Mouse (Mus musculus) forebrain, embryonic 14.5 days (tissue): ENCODE measurements at regions not wholly inside any gene's neighbourhood (a gene's known extent, or its start where the extent isn't known, plus 50 kb on each side); places are given as distances from the start of the nearest gene placed in this dataset.

Experiments used
- ATAC-seq: fragments of 200-750 bp; cut with Nextera tagmentation; 2 replicates; pipeline ENCODE4 v1.8.0; 2017; ENCODE audit warnings: mild to moderate bottlenecking, moderate library complexity
- DNase-seq: peaks from one replicate; pipeline ENCODE4 v3.0.0-alpha.2; 2015; ENCODE audit warnings: low spot score
- H3K27ac ChIP-seq: fragments of 300-500 bp; sonication (generic); 2 replicates; pipeline ENCODE4 v1.5.1; 2014; ENCODE audit warnings: low read depth, mild to moderate bottlenecking, control low read depth, low read length, moderate library complexity
- H3K27me3 ChIP-seq: fragments of 300-500 bp; sonication (generic); replicated peaks from 2 replicates; pipeline ENCODE4 v1.6.1; 2014; ENCODE audit warnings: low read length, control low read depth, mixed read lengths; ENCODE audit not compliant: control insufficient read depth, insufficient read depth
- H3K36me3 ChIP-seq: fragments of 300-500 bp; sonication (generic); 2 replicates; pipeline ENCODE4 v1.6.1; 2014; ENCODE audit warnings: low read length, control low read depth; ENCODE audit not compliant: control insufficient read depth, insufficient read depth
- H3K4me1 ChIP-seq: fragments of 300-500 bp; sonication (generic); 2 replicates; pipeline ENCODE4 v1.6.1; 2014; ENCODE audit warnings: antibody characterized with exemption, low read length, control low read depth; ENCODE audit not compliant: control insufficient read depth, insufficient read depth
- H3K4me2 ChIP-seq: fragments of 300-500 bp; sonication (generic); 2 replicates; pipeline ENCODE4 v1.6.1; 2014; ENCODE audit warnings: mild to moderate bottlenecking, control low read depth, low read length
- H3K4me3 ChIP-seq: fragments of 300-500 bp; sonication (generic); 2 replicates; pipeline ENCODE4 v1.5.1; 2014; ENCODE audit warnings: low read depth, low read length, control low read depth
- H3K9ac ChIP-seq: fragments of 300-500 bp; sonication (generic); 2 replicates; pipeline ENCODE4 v1.6.1; 2014; ENCODE audit warnings: mild to moderate bottlenecking, low read length, control low read depth, moderate library complexity
- H3K9me3 ChIP-seq: fragments of 300-500 bp; sonication (generic); replicated peaks from 2 replicates; pipeline ENCODE4 v1.6.1; 2016; ENCODE audit warnings: low read length, control low read depth, mixed read lengths; ENCODE audit not compliant: control insufficient read depth
- WGBS: fragments of 180-500 bp; shearing (Covaris S2); extraction: QIAGEN DNeasy Blood & Tissue Kit; methylation state at CpG from one replicate; pipeline ENCODE4 v1.1.7; 2014; 5-methylcytosine and 5-hydroxymethylcytosine counted together

DNA sequence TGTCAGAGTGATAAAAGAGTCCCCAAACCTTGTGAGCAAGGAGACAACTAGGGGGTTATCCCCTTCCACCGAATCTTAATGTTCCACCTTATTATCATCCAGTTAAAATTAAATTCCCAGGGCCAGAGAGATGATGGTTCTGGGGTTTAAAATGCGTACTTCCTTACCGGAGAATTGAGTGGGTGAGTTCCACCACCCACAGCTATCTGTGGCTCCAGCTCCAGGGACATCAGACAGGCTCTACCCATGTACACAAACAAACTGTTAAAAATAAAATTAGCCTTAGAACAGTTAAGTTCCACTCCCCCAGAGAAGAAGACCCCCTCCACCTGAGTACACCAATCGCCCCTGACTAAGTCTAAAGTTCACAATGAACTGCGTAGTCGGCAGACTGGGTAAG is 52.0 kb upstream of the Mgat5 start:
- Histone ChIP-seq H3K27me3 (no peaks in the 10 kb centered on the region), H3K9ac (no peak overlapping the region), H3K36me3 (no peaks in the 10 kb centered on the region), H3K4me2 (no peak overlapping the region), H3K4me3 (no peak overlapping the region), H3K9me3 (no peaks in the 10 kb centered on the region), H3K27ac (no peak overlapping the region), H3K4me1 (peaks cover 3% of the 10 kb centered on the region; the same call in 1 of the 2 replicates)
- WGBS = 54% methylated on average over 6 of the region's 6 CpGs
- no peak for DNase-seq
- ATAC-seq = no peak

DNA sequence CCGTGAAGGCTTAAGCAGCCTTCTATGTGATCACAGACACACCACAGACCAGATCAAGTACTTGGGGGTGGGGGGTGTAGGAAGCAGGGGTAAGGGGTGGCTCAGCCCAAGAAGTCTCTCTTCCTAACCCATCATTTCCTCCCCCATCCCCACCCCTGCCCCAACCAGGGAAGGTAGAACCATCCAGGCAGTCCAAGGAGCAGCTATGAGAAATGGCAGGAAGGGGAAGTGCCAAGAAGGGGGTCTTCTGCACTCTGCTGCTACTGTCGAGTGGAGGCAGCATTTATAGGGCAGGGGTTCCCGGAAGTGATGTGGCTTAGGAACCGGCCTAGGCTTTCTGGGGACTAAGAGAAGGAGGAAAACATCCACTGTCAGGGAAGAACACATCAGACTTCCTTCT is 69.3 kb upstream of the Mgat5 start:
- DNase-seq (no peak), ATAC-seq (no peak)
- no peaks in the 10 kb centered on the region for H3K36me3 ChIP-seq
- H3K4me2 ChIP-seq = no peak overlapping the region
- H3K9ac ChIP-seq = no peak overlapping the region
- H3K9me3 ChIP-seq = no peaks in the 10 kb centered on the region
- no peaks in the 10 kb centered on the region for H3K4me1 ChIP-seq
- H3K4me3 ChIP-seq = no peak overlapping the region
- no peaks in the 10 kb centered on the region for H3K27me3 ChIP-seq
- no peak overlapping the region for H3K27ac ChIP-seq
- WGBS = 86% methylated on average over 4 of the region's 4 CpGs

GRCm38 (mm10) chr1:127131871-127132270 is 72.9 kb upstream of the Mgat5 start:
- no peak overlapping the region for H3K9ac ChIP-seq
- DNase-seq (no peak), ATAC-seq (no peak)
- H3K4me3 ChIP-seq = no peak overlapping the region
- no peak overlapping the region for H3K27ac ChIP-seq
- WGBS = 93% methylated on average over 5 of the region's 5 CpGs
- H3K36me3 ChIP-seq = no peaks in the 10 kb centered on the region
- H3K9me3 ChIP-seq = no peaks in the 10 kb centered on the region
- no peak overlapping the region for H3K4me2 ChIP-seq
- H3K27me3 ChIP-seq = no peaks in the 10 kb centered on the region
- H3K4me1 ChIP-seq = no peaks in the 10 kb centered on the region

GRCm38 (mm10) chr1:127124862-127125261 is 80.0 kb upstream of the Mgat5 start:
- 87% methylated on average over 5 of the region's 5 CpGs for WGBS
- Histone ChIP-seq H3K27me3 (no peaks in the 10 kb centered on the region), H3K36me3 (no peaks in the 10 kb centered on the region), H3K4me1 (no peaks in the 10 kb centered on the region), H3K4me2 (no peak overlapping the region), H3K9ac (no peak overlapping the region), H3K27ac (no peak overlapping the region), H3K4me3 (no peak overlapping the region), H3K9me3 (no peaks in the 10 kb centered on the region)
- no peak for ATAC-seq
- no peak for DNase-seq

- 82% methylated on average over 1 of the region's 1 CpGs for WGBS
- no peaks in the 10 kb centered on the region for H3K27me3 ChIP-seq
Observed at GRCm38 (mm10) chr1:127118019-127118418, 86.8 kb upstream of the Mgat5 start.

GRCm38 (mm10) chr1:127107485-127107884 is 97.3 kb upstream of the Mgat5 start:
- WGBS = 30% methylated on average over 5 of the region's 5 CpGs

More at GRCm38 (mm10) chr1:127118019-127118418, 86.8 kb upstream of the Mgat5 start:
- ATAC-seq (no peak), DNase-seq (no peak)
- no peak overlapping the region for H3K9ac ChIP-seq
- H3K4me3 ChIP-seq = no peak overlapping the region
- H3K27ac ChIP-seq = no peak overlapping the region
- H3K9me3 ChIP-seq = no peaks in the 10 kb centered on the region
- H3K36me3 ChIP-seq = no peaks in the 10 kb centered on the region
- H3K4me2 ChIP-seq = no peak overlapping the region
- H3K4me1 ChIP-seq = no peaks in the 10 kb centered on the region

DNA sequence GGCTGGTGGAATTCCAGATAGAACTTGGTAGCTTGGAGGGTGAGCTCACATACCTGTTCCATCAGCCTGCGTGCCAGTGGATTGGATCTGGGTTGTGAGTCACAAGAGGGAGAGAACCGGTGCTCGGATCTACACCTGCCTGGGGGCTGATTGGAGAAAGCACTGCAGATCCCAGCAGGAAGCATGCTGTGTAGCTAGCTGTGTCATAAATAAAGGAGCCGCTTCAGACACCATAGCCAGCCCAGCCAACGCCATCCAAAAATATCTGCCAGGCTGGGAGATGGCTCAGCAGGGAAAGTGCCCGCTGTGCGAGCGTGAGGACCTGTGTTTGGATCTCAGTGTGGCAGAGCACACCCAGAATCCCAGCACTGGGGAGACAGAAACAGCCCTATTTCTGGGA is 99.0 kb upstream of the Mgat5 start:
- 61% methylated on average over 8 of the region's 8 CpGs for WGBS
- Histone ChIP-seq H3K36me3 (no peaks in the 10 kb centered on the region), H3K4me3 (no peak overlapping the region), H3K27ac (no peak overlapping the region; the same call in 1 of the 2 replicates), H3K9ac (no peak overlapping the region), H3K4me2 (no peak overlapping the region), H3K4me1 (peaks cover 13% of the 10 kb centered on the region), H3K9me3 (no peaks in the 10 kb centered on the region), H3K27me3 (no peaks in the 10 kb centered on the region)
- ATAC-seq (no peak), DNase-seq (no peak)

More at GRCm38 (mm10) chr1:127107485-127107884, 97.3 kb upstream of the Mgat5 start:
- Histone ChIP-seq H3K4me1 (peaks cover 13% of the 10 kb centered on the region), H3K9me3 (no peaks in the 10 kb centered on the region), H3K9ac (no peak overlapping the region), H3K4me2 (no peak overlapping the region), H3K27me3 (no peaks in the 10 kb centered on the region), H3K27ac (no peak overlapping the region), H3K36me3 (no peaks in the 10 kb centered on the region), H3K4me3 (no peak overlapping the region)
- DNase-seq (peak; percentile 73), ATAC-seq (peak; percentile 86; the same call in 1 of the 2 replicates)

- peak; percentile 83 for DNase-seq
Observed at GRCm38 (mm10) chr1:127103664-127104063, 101.2 kb upstream of the Mgat5 start.

GRCm38 (mm10) chr1:127098871-127099420 is 105.9 kb upstream of the Mgat5 start:
- Histone ChIP-seq H3K4me1 (peaks cover 4% of the 10 kb centered on the region; the same call in 1 of the 2 replicates), H3K4me2 (no peak overlapping the region), H3K4me3 (no peak overlapping the region), H3K27me3 (no peaks in the 10 kb centered on the region), H3K9me3 (no peaks in the 10 kb centered on the region), H3K9ac (no peak overlapping the region), H3K27ac (no peak overlapping the region), H3K36me3 (no peaks in the 10 kb centered on the region)
- DNase-seq (no peak), ATAC-seq (no peak)

More at GRCm38 (mm10) chr1:127103664-127104063, 101.2 kb upstream of the Mgat5 start:
- Histone ChIP-seq H3K36me3 (no peaks in the 10 kb centered on the region), H3K4me3 (no peak overlapping the region), H3K27ac (no peak overlapping the region), H3K9ac (no peak overlapping the region), H3K4me2 (no peak overlapping the region), H3K4me1 (peaks cover 13% of the 10 kb centered on the region), H3K27me3 (no peaks in the 10 kb centered on the region), H3K9me3 (no peaks in the 10 kb centered on the region)
- WGBS = 10% methylated on average over 2 of the region's 2 CpGs
- peak; percentile 73 for ATAC-seq
